Mouse (Mus musculus): ENCODE measurements around the gene Capn7. TPM values are rescaled to one million over a fixed set of nuclear protein-coding genes. Genes with fewer than 3 reads are reported as not detected.
A peak's percentile ranks its signal among the peaks of the same experiment; 100 is the strongest.

Gene Capn7
- polyA plus RNA-seq (2012; ENCODE audit: insufficient read depth, insufficient read length, missing spikeins) = 37.5 and 39.7 TPM in 2 replicates

- Histone ChIP-seq H3K4me1 (ENCODE audit: control insufficient read depth, insufficient read depth, low read length) (peaks cover 4% of the 10 kb centered on the region), H3K4me3 (ENCODE audit: insufficient read depth, low read length) (peak within 1 kb of the TSS; percentile 99), H3K27ac (ENCODE audit: insufficient read depth, low read depth, low read length) (peak within 1 kb of the TSS; percentile 67)
- TF ChIP-seq CTCF (IDR thresholded peaks at IDR 0.05; ENCODE audit: low read depth, low read length) (no peak), POLR2A (IDR thresholded peaks at IDR 0.05; ENCODE audit: borderline replicate concordance, low read depth, low read length) (peak; percentile 94)
Observed at GRCm38 (mm10) chr14:31336369-31337155, at the start of gene Capn7. Gene Capn7 (plus strand): TSS chr14:31336638.

GRCm38 (mm10) chr14:31313192-31313591 lies 23.2 kb upstream of the Capn7 start:
- TF ChIP-seq POLR2A (IDR thresholded peaks at IDR 0.05; ENCODE audit: borderline replicate concordance, low read depth, low read length) (no peak), CTCF (IDR thresholded peaks at IDR 0.05; ENCODE audit: low read depth, low read length) (no peak)
- H3K4me1 ChIP-seq (ENCODE audit: control insufficient read depth, insufficient read depth, low read length) = no peaks in the 10 kb centered on the region
- no peak overlapping the region for H3K27ac ChIP-seq (ENCODE audit: insufficient read depth, low read depth, low read length)
- no peak overlapping the region for H3K4me3 ChIP-seq (ENCODE audit: insufficient read depth, low read length)

- Histone ChIP-seq H3K4me3 (ENCODE audit: insufficient read depth, low read length) (no peak overlapping the region), H3K27ac (ENCODE audit: insufficient read depth, low read depth, low read length) (no peak overlapping the region), H3K4me1 (ENCODE audit: control insufficient read depth, insufficient read depth, low read length) (no peaks in the 10 kb centered on the region)
- TF ChIP-seq CTCF (IDR thresholded peaks at IDR 0.05; ENCODE audit: low read depth, low read length) (no peak), POLR2A (IDR thresholded peaks at IDR 0.05; ENCODE audit: borderline replicate concordance, low read depth, low read length) (no peak)
Observed at GRCm38 (mm10) chr14:31316613-31317012, 19.8 kb upstream of the Capn7 start.

GRCm38 (mm10) chr14:31317754-31318153 lies 18.7 kb upstream of the Capn7 start:
- TF ChIP-seq POLR2A (IDR thresholded peaks at IDR 0.05; ENCODE audit: borderline replicate concordance, low read depth, low read length) (no peak), CTCF (IDR thresholded peaks at IDR 0.05; ENCODE audit: low read depth, low read length) (no peak)
- H3K4me1 ChIP-seq (ENCODE audit: control insufficient read depth, insufficient read depth, low read length) = no peaks in the 10 kb centered on the region
- H3K27ac ChIP-seq (ENCODE audit: insufficient read depth, low read depth, low read length) = no peak overlapping the region
- H3K4me3 ChIP-seq (ENCODE audit: insufficient read depth, low read length) = no peak overlapping the region

DNA sequence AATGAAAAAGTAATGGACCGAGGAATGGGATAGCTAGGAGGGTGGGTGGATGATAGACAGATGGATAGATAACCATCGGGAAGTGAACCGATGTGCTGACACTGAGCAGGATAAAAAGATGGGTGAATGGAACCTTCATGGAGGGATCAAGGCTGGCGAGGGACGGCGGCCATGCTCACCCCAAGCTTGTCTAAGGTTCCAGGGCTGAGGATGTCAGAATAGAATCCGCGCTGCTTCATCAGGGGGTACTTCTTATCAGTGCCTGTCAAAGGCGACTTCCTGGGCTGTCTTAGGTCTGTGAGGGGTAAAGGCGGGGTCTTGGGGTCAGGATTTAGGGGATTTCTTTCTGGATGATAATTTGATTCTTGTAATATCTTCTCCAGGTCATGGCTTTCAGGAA lies 16.9 kb upstream of the Capn7 start:
- no peak for TF ChIP-seq CTCF (IDR thresholded peaks at IDR 0.05; ENCODE audit: low read depth, low read length)
- no peak for TF ChIP-seq POLR2A (IDR thresholded peaks at IDR 0.05; ENCODE audit: borderline replicate concordance, low read depth, low read length)
- Histone ChIP-seq H3K4me3 (ENCODE audit: insufficient read depth, low read length) (no peak overlapping the region), H3K27ac (ENCODE audit: insufficient read depth, low read depth, low read length) (no peak overlapping the region), H3K4me1 (ENCODE audit: control insufficient read depth, insufficient read depth, low read length) (peaks cover 12% of the 10 kb centered on the region)

- Histone ChIP-seq H3K27ac (ENCODE audit: insufficient read depth, low read depth, low read length) (no peak overlapping the region), H3K4me3 (ENCODE audit: insufficient read depth, low read length) (no peak overlapping the region), H3K4me1 (ENCODE audit: control insufficient read depth, insufficient read depth, low read length) (peaks cover 12% of the 10 kb centered on the region)
- TF ChIP-seq POLR2A (IDR thresholded peaks at IDR 0.05; ENCODE audit: borderline replicate concordance, low read depth, low read length) (no peak), CTCF (IDR thresholded peaks at IDR 0.05; ENCODE audit: low read depth, low read length) (no peak)
Observed at GRCm38 (mm10) chr14:31321181-31321580, 15.3 kb upstream of the Capn7 start.

DNA sequence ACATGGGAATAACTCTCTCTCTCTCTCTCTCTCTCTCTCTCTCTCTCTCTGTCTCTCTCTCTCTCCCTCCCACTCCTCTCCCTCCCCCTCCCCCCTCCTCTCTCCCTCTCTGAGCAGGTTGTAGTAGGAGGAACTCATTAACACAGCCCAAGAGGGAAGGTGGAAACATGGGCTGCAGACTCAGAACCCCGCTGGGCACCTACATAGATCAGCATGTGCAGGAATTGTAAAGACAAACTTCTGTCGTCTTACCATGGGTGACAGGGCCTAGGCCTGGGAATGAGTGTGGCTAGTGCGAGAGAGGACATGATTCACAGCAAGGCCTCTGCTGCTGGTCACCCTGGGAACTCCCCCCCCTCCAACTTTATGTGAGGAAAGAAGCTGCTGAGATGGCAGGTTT lies 14.2 kb upstream of the Capn7 start:
- Histone ChIP-seq H3K27ac (ENCODE audit: insufficient read depth, low read depth, low read length) (no peak overlapping the region), H3K4me3 (ENCODE audit: insufficient read depth, low read length) (no peak overlapping the region), H3K4me1 (ENCODE audit: control insufficient read depth, insufficient read depth, low read length) (peaks cover 12% of the 10 kb centered on the region)
- TF ChIP-seq CTCF (IDR thresholded peaks at IDR 0.05; ENCODE audit: low read depth, low read length) (no peak), POLR2A (IDR thresholded peaks at IDR 0.05; ENCODE audit: borderline replicate concordance, low read depth, low read length) (no peak)

DNA sequence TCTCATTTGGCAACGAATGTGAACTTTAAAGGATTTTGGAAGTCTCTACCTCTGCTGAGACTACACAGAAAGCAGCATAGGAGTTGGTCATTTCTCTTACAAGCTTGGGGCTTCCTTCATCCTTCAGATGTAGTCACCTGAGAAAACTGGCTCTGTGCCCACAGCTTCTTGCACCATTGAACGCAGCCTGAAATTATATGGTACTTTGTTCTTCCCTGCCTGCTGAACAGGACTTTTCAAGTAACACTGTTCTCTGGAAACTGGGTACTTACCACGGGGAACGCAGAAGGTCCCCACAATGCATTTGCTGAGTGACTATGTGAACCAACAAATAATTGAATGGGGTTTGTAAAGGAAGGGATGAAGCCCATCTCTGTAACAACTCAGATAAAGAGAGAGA lies 13.2 kb upstream of the Capn7 start:
- Histone ChIP-seq H3K27ac (ENCODE audit: insufficient read depth, low read depth, low read length) (no peak overlapping the region), H3K4me3 (ENCODE audit: insufficient read depth, low read length) (peak overlapping the region; percentile 52), H3K4me1 (ENCODE audit: control insufficient read depth, insufficient read depth, low read length) (peaks cover 12% of the 10 kb centered on the region)
- TF ChIP-seq CTCF (IDR thresholded peaks at IDR 0.05; ENCODE audit: low read depth, low read length) (no peak), POLR2A (IDR thresholded peaks at IDR 0.05; ENCODE audit: borderline replicate concordance, low read depth, low read length) (no peak)

GRCm38 (mm10) chr14:31323849-31324792 lies 12.3 kb upstream of the Capn7 start, which contains the start of gene Dnah1:
Gene Dnah1 (minus strand): TSS chr14:31323896.
- Histone ChIP-seq H3K27ac (ENCODE audit: insufficient read depth, low read depth, low read length) (no peak within 1 kb of the TSS), H3K4me1 (ENCODE audit: control insufficient read depth, insufficient read depth, low read length) (peaks cover 12% of the 10 kb centered on the region), H3K4me3 (ENCODE audit: insufficient read depth, low read length) (peak within 1 kb of the TSS; percentile 52)
- TF ChIP-seq CTCF (IDR thresholded peaks at IDR 0.05; ENCODE audit: low read depth, low read length) = no peak
- TF ChIP-seq POLR2A (IDR thresholded peaks at IDR 0.05; ENCODE audit: borderline replicate concordance, low read depth, low read length) = no peak

All from bone marrow macrophage, adult 2 months (primary cell).